Mouse (Mus musculus): ENCODE data around the gene Speg.
A peak's percentile ranks its signal among the peaks of the same experiment; 100 is the strongest.

Gene Speg

GRCm38 (mm10) chr1:75443247-75444024 lies 68.3 kb downstream of the Speg start:
- no peak for DNase-seq

- DNase-seq = no peak
Measured at GRCm38 (mm10) chr1:75444208-75444607, 69.1 kb downstream of the Speg start.

GRCm38 (mm10) chr1:75445141-75445701 lies 70.1 kb downstream of the Speg start:
- DNase-seq = no peak

- DNase-seq = peak; percentile 73
Measured at GRCm38 (mm10) chr1:75445751-75446611, 70.9 kb downstream of the Speg start.

GRCm38 (mm10) chr1:75446656-75447055 lies 71.6 kb downstream of the Speg start:
- DNase-seq = peak; percentile 24

- DNase-seq = no peak
Measured at GRCm38 (mm10) chr1:75447265-75448051, 72.4 kb downstream of the Speg start.

GRCm38 (mm10) chr1:75448052-75448431 lies 72.9 kb downstream of the Speg start:
- DNase-seq = no peak

GRCm38 (mm10) chr1:75448937-75449336 lies 73.8 kb downstream of the Speg start:
- no peak for DNase-seq

GRCm38 (mm10) chr1:75449377-75450135 lies 74.5 kb downstream of the Speg start:
- no peak for DNase-seq

GRCm38 (mm10) chr1:75450314-75451005 lies 75.4 kb downstream of the Speg start, which contains the start of gene Asic4:
Gene Asic4, plus strand, starts transcription at chr1:75450436.
- DNase-seq = no peak

GRCm38 (mm10) chr1:75451900-75452299 lies 76.8 kb downstream of the Speg start:
- DNase-seq = no peak

- DNase-seq = no peak
Measured at GRCm38 (mm10) chr1:75455433-75455832, 80.3 kb downstream of the Speg start.

- no peak for DNase-seq
Measured at GRCm38 (mm10) chr1:75455948-75456347, 80.9 kb downstream of the Speg start.

- no peak for DNase-seq
Measured at GRCm38 (mm10) chr1:75456746-75457564, 81.9 kb downstream of the Speg start.

- DNase-seq = no peak
Measured at GRCm38 (mm10) chr1:75457710-75458024, 82.6 kb downstream of the Speg start.

- peak; percentile 61 for DNase-seq
Measured at GRCm38 (mm10) chr1:75458025-75458788, 83.1 kb downstream of the Speg start.

- peak; percentile 48 for DNase-seq
Measured at GRCm38 (mm10) chr1:75458789-75459684, 83.9 kb downstream of the Speg start.

GRCm38 (mm10) chr1:75460297-75460696 lies 85.2 kb downstream of the Speg start:
- no peak for DNase-seq

GRCm38 (mm10) chr1:75462636-75463035 lies 87.5 kb downstream of the Speg start:
- no peak for DNase-seq

All from kidney, postnatal 14 days (tissue).